Mouse (Mus musculus): Measurements from ENCODE around the gene Adcy6.

- TF ChIP-seq CTCF (IDR thresholded peaks at IDR 0.05; ENCODE audit: extremely low read depth, insufficient read depth, low read length) (no peak), POLR2A (IDR thresholded peaks at IDR 0.05; ENCODE audit: extremely low read depth, insufficient read depth, low read length) (no peak)
These were observed 14.8 kb downstream of the Adcy6 start for GRCm38 (mm10) chr15:98595049-98595448.

Data from cortical plate, adult 2 months (tissue).